Mouse (Mus musculus): ENCODE results near the gene Fahd1. TPM values are rescaled to one million over a fixed set of nuclear protein-coding genes. Genes with fewer than 3 reads are reported as not detected.

Fahd1 gene
- polyA plus RNA-seq, 1 experiment, result 11.5 TPM

GRCm38 (mm10) chr17:24873695-24874404, 23.7 kb upstream of the Fahd1 start:
- H3K4me1 ChIP-seq (ENCODE audit: control insufficient read depth, insufficient read depth, low read length), result no peaks in the 10 kb centered on the region; the same call in 1 of the 2 replicates
- H3K27ac ChIP-seq (ENCODE audit: insufficient read depth, low read length), result no peak overlapping the region
- no peak for TF ChIP-seq POLR2A (IDR thresholded peaks at IDR 0.05; ENCODE audit: low read depth, low read length)
- TF ChIP-seq CTCF (IDR thresholded peaks at IDR 0.05; ENCODE audit: borderline replicate concordance, insufficient read depth, low read length), result no peak
- H3K4me3 ChIP-seq (ENCODE audit: insufficient read depth, low read length), result no peak overlapping the region

GRCm38 (mm10) chr17:24867914-24868313, 17.8 kb upstream of the Fahd1 start:
- Histone ChIP-seq H3K4me3 (ENCODE audit: insufficient read depth, low read length) (no peak overlapping the region), H3K27ac (ENCODE audit: insufficient read depth, low read length) (no peak overlapping the region), H3K4me1 (ENCODE audit: control insufficient read depth, insufficient read depth, low read length) (no peaks in the 10 kb centered on the region)
- TF ChIP-seq CTCF (IDR thresholded peaks at IDR 0.05; ENCODE audit: borderline replicate concordance, insufficient read depth, low read length) (no peak), POLR2A (IDR thresholded peaks at IDR 0.05; ENCODE audit: low read depth, low read length) (no peak)

- Histone ChIP-seq H3K27ac (ENCODE audit: insufficient read depth, low read length) (no peak within 1 kb of the TSS), H3K4me3 (ENCODE audit: insufficient read depth, low read length) (no peak within 1 kb of the TSS), H3K4me1 (ENCODE audit: control insufficient read depth, insufficient read depth, low read length) (no peaks in the 10 kb centered on the region)
- TF ChIP-seq POLR2A (IDR thresholded peaks at IDR 0.05; ENCODE audit: low read depth, low read length) (no peak), CTCF (IDR thresholded peaks at IDR 0.05; ENCODE audit: borderline replicate concordance, insufficient read depth, low read length) (no peak)
These were observed 15.6 kb upstream of the Fahd1 start, which contains the start of gene Igfals for GRCm38 (mm10) chr17:24865776-24866175. TSS of gene Igfals (plus strand) at chr17:24865997.

- Histone ChIP-seq H3K27ac (ENCODE audit: insufficient read depth, low read length) (no peak overlapping the region), H3K4me1 (ENCODE audit: control insufficient read depth, insufficient read depth, low read length) (no peaks in the 10 kb centered on the region), H3K4me3 (ENCODE audit: insufficient read depth, low read length) (no peak overlapping the region)
- TF ChIP-seq POLR2A (IDR thresholded peaks at IDR 0.05; ENCODE audit: low read depth, low read length), result no peak
- no peak for TF ChIP-seq CTCF (IDR thresholded peaks at IDR 0.05; ENCODE audit: borderline replicate concordance, insufficient read depth, low read length)
These were observed 11.6 kb upstream of the Fahd1 start for GRCm38 (mm10) chr17:24861785-24862184.

DNA sequence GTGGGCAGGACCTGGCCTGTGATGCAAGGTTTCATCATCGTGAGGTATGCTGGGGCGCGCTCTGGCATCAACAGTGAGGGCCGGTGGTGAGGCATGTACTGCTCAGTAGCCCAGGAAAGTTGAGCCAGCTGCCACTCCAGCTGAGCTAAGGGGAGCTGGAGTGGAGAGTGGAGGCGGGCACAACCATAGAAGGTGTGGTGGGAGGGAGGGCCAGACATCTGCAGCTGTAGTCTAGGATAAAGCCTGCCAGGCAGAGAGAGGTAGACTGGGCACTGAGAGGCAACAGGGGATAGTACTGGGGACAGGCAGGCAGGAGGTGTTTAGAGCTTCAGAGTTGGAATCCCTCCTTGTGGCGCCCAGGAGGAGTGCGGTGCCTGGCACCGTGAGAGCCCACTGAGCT, 9.9 kb upstream of the Fahd1 start:
- Histone ChIP-seq H3K27ac (ENCODE audit: insufficient read depth, low read length) (no peak overlapping the region), H3K4me3 (ENCODE audit: insufficient read depth, low read length) (no peak overlapping the region), H3K4me1 (ENCODE audit: control insufficient read depth, insufficient read depth, low read length) (peaks cover 10% of the 10 kb centered on the region; the same call in 1 of the 2 replicates)
- no peak for TF ChIP-seq POLR2A (IDR thresholded peaks at IDR 0.05; ENCODE audit: low read depth, low read length)
- no peak for TF ChIP-seq CTCF (IDR thresholded peaks at IDR 0.05; ENCODE audit: borderline replicate concordance, insufficient read depth, low read length)

GRCm38 (mm10) chr17:24858967-24859366, 8.8 kb upstream of the Fahd1 start:
- Histone ChIP-seq H3K27ac (ENCODE audit: insufficient read depth, low read length) (no peak overlapping the region), H3K4me1 (ENCODE audit: control insufficient read depth, insufficient read depth, low read length) (peaks cover 10% of the 10 kb centered on the region; the same call in 1 of the 2 replicates), H3K4me3 (ENCODE audit: insufficient read depth, low read length) (no peak overlapping the region)
- TF ChIP-seq POLR2A (IDR thresholded peaks at IDR 0.05; ENCODE audit: low read depth, low read length) (no peak), CTCF (IDR thresholded peaks at IDR 0.05; ENCODE audit: borderline replicate concordance, insufficient read depth, low read length) (no peak)

GRCm38 (mm10) chr17:24857831-24858470, 7.8 kb upstream of the Fahd1 start:
- H3K4me3 ChIP-seq (ENCODE audit: insufficient read depth, low read length), result no peak overlapping the region
- TF ChIP-seq CTCF (IDR thresholded peaks at IDR 0.05; ENCODE audit: borderline replicate concordance, insufficient read depth, low read length) (no peak), POLR2A (IDR thresholded peaks at IDR 0.05; ENCODE audit: low read depth, low read length) (no peak)
- no peak overlapping the region for H3K27ac ChIP-seq (ENCODE audit: insufficient read depth, low read length)
- H3K4me1 ChIP-seq (ENCODE audit: control insufficient read depth, insufficient read depth, low read length), result peaks cover 10% of the 10 kb centered on the region; the same call in 1 of the 2 replicates

DNA sequence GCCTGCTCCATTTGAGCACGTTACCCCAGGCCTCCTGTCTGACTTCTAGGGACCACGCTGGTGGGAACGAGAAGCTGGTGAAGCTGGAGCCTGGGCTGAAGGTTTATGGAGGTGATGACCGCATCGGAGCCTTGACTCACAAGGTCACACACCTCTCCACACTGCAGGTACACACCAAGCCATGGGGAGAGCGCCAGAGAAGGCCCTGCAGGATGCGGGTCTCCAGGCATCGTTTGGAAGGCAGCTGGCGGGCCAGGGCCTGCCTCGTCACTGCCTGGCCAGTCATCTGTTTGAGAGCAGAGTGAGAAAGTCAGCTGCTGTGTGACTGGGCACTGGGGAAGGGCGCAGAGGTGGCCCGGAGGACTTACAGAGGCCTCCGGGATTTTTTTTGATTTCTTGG, 6.4 kb upstream of the Fahd1 start:
- no peak overlapping the region for H3K27ac ChIP-seq (ENCODE audit: insufficient read depth, low read length)
- TF ChIP-seq CTCF (IDR thresholded peaks at IDR 0.05; ENCODE audit: borderline replicate concordance, insufficient read depth, low read length), result no peak
- TF ChIP-seq POLR2A (IDR thresholded peaks at IDR 0.05; ENCODE audit: low read depth, low read length), result no peak
- H3K4me1 ChIP-seq (ENCODE audit: control insufficient read depth, insufficient read depth, low read length), result peaks cover 10% of the 10 kb centered on the region; the same call in 1 of the 2 replicates
- no peak overlapping the region for H3K4me3 ChIP-seq (ENCODE audit: insufficient read depth, low read length)

DNA sequence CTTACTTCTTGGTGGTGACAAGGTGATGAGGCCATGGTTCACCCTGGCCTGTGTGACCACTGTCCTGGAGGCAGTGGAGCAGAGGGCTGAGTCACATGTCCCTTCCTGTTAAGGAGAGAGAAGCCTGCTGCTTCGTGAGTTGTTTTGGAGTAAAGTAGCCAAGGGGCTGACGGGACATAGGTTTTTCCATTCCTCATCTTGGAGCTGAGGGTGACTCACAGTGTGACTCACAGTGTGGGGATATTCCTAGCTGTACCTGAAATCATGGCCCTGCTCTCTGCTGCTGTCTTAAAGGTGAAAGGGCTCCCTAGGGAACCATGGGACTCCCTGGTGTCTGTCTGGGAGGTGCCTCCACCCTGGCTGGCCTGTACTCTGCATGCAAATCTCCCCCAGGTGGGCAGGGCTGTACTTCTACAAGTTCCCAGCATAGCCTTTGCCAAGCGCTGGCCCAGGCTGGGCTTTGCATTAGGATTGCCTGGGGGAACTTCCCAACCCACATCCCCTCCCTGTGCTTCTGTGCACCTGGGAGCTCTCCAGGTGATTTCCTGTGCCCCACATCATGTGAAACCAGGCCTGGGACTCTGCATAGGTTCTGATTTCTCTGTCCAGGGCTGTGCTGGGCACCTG, 5.8 kb upstream of the Fahd1 start:
- peaks cover 10% of the 10 kb centered on the region; the same call in 1 of the 2 replicates for H3K4me1 ChIP-seq (ENCODE audit: control insufficient read depth, insufficient read depth, low read length)
- no peak overlapping the region for H3K4me3 ChIP-seq (ENCODE audit: insufficient read depth, low read length)
- TF ChIP-seq CTCF (IDR thresholded peaks at IDR 0.05; ENCODE audit: borderline replicate concordance, insufficient read depth, low read length) (no peak), POLR2A (IDR thresholded peaks at IDR 0.05; ENCODE audit: low read depth, low read length) (no peak; the same call in 1 of the 2 replicates)
- H3K27ac ChIP-seq (ENCODE audit: insufficient read depth, low read length), result peak overlapping the region; percentile 23; the same call in 1 of the 2 replicates
